Mouse (Mus musculus) thymus, adult 2 months (tissue): ENCODE measurements around the gene Ptpn12.

ENCODE experiments used
- CTCF ChIP-seq: fragments of 200-500 bp; IDR thresholded peaks from 2 replicates; pipeline ENCODE4 v1.5.1; 2012; ENCODE audit warnings: mild to moderate bottlenecking, control low read depth, low read length, moderate library complexity, borderline replicate concordance; ENCODE audit not compliant: control insufficient read depth, poor library complexity, insufficient read depth; ENCODE audit errors: extremely low read depth
- POLR2A ChIP-seq: fragments of 200-500 bp; IDR thresholded peaks from 2 replicates; pipeline ENCODE4 v1.6.1; 2012; ENCODE audit warnings: mild to moderate bottlenecking, low read length, control low read depth, moderate library complexity; ENCODE audit not compliant: control insufficient read depth, poor library complexity, insufficient read depth; ENCODE audit errors: extremely low read depth

GRCm38 (mm10) chr5:20950516-20950854 lies 105.2 kb downstream of the Ptpn12 start:
- TF ChIP-seq POLR2A (no peak), CTCF (no peak)
